Mouse (Mus musculus) embryonic fibroblast, embryonic 13.5 days (primary cell): ENCODE data around the gene D630003M21Rik.

Experiments used
- CTCF ChIP-seq: IDR thresholded peaks from 2 replicates; pipeline ENCODE4 v1.5.1; 2011; ENCODE audit warnings: mild to moderate bottlenecking, control low read depth, low read length, moderate library complexity, borderline replicate concordance; ENCODE audit not compliant: insufficient read depth
- POLR2A ChIP-seq: IDR thresholded peaks from 2 replicates; pipeline ENCODE4 v1.6.1; 2011; ENCODE audit warnings: low read depth, mild to moderate bottlenecking, control low read depth, low read length, moderate library complexity

- TF ChIP-seq POLR2A, result no peak
- TF ChIP-seq CTCF, result no peak
Observed at GRCm38 (mm10) chr2:158155615-158156014, 73.4 kb downstream of the D630003M21Rik start.
